In the genomic region with DNA sequence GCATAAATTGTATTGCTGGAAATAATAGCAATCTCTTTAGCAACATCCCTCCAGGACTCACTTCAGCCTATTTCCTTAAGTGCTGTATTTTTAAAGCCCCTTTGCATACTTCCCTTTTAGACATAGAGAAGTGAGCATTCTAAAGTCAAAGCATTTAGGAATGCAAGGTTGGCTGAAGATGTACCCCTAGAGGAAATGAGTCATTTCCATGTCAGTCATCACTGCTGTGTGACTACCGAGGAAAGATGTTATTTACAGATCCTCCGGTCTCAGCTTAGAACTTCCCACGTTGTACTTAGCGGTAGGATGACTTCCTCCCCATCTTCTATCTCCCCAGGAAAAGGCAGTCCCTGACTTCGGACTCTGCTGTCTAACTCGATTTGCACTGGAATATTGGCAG, we compare ENCODE assay signal across 22 mouse cellular contexts.
"Had no signal": no experiment of that assay in that cellular context is flagged by ENCODE, and none has a peak within 500 bp of the region (broad histone marks: within the 10 kb centered on the region; RNA-seq: fewer than 3 reads in every experiment).

No protein-coding gene starts in this region.

- H3K36me3 ChIP-seq: limb, embryonic 12.5 days; limb, embryonic 15.5 days; midbrain, embryonic 10.5 days; midbrain, embryonic 13.5 days had no signal

- H3K27ac ChIP-seq: limb, embryonic 12.5 days; limb, embryonic 15.5 days; liver, embryonic 14.5 days; macrophage; midbrain, embryonic 10.5 days; midbrain, embryonic 13.5 days had no signal

- H3K9ac ChIP-seq: limb, embryonic 12.5 days; limb, embryonic 15.5 days; liver, embryonic 14.5 days; liver, postnatal 0 days; lung, embryonic 14.5 days; midbrain, embryonic 13.5 days had no signal

- ATAC-seq: liver, postnatal 0 days; lung, postnatal 0 days; midbrain, embryonic 13.5 days; midbrain, embryonic 16.5 days had no signal

- H3K4me3 ChIP-seq: limb, embryonic 12.5 days; limb, embryonic 15.5 days; megakaryocyte, embryonic 14.5 days; midbrain, embryonic 10.5 days; midbrain, embryonic 13.5 days; myocyte had no signal

- H3K9me3 ChIP-seq: limb, embryonic 12.5 days; limb, embryonic 15.5 days; megakaryocyte, embryonic 14.5 days; midbrain, embryonic 10.5 days; midbrain, embryonic 13.5 days had no signal

- H3K4me1 ChIP-seq: limb, embryonic 12.5 days; limb, embryonic 15.5 days; midbrain, embryonic 10.5 days; midbrain, embryonic 13.5 days had no signal

- H3K4me2 ChIP-seq: limb, embryonic 12.5 days; limb, embryonic 15.5 days; liver, embryonic 11.5 days; lung, embryonic 14.5 days; midbrain, embryonic 13.5 days had no signal

- H3K27me3 ChIP-seq: limb, embryonic 12.5 days; limb, embryonic 15.5 days; megakaryocyte, embryonic 14.5 days; midbrain, embryonic 13.5 days had no signal

- DNase-seq: kidney, adult 8-10 months; kidney, postnatal 14 days; kidney, postnatal 4 days; left cerebral cortex, postnatal 4 days; liver, postnatal 0 days; lung, embryonic 14.5 days; right cerebral cortex, postnatal 14 days; right cerebral cortex, postnatal 4 days; thymus, adult 2 months; thymus, postnatal 14 days; thymus, postnatal 4 days had no signal
